Mouse (Mus musculus) heart, embryonic 12.5 days (tissue): Measurements from ENCODE around the gene Mxd4. TPM values are rescaled to one million over a fixed set of nuclear protein-coding genes. Genes with fewer than 3 reads are reported as not detected.

ENCODE experiments used
- ATAC-seq: fragments of 200-750 bp; cut with Nextera tagmentation; 2 replicates; pipeline ENCODE4 v1.8.0; 2017; ENCODE audit warnings: moderate TSS enrichment, moderate library complexity; ENCODE audit not compliant: insufficient number of reproducible peaks, low FRiP score
- H3K27ac ChIP-seq: fragments of 300-500 bp; sonication (generic); 2 replicates; pipeline ENCODE4 v1.5.1; 2016; ENCODE audit warnings: mild to moderate bottlenecking, moderate library complexity; ENCODE audit not compliant: poor library complexity, severe bottlenecking
- H3K27me3 ChIP-seq: fragments of 300-500 bp; sonication (generic); replicated peaks from 2 replicates; pipeline ENCODE4 v1.6.1; 2016; ENCODE audit warnings: mild to moderate bottlenecking, moderate library complexity
- H3K36me3 ChIP-seq: fragments of 300-500 bp; sonication (generic); 2 replicates; pipeline ENCODE4 v1.6.1; 2016; ENCODE audit warnings: mild to moderate bottlenecking, moderate library complexity
- H3K4me1 ChIP-seq: fragments of 300-500 bp; sonication (generic); replicated peaks from 2 replicates; pipeline ENCODE4 v1.6.1; 2016; ENCODE audit warnings: mild to moderate bottlenecking
- H3K4me2 ChIP-seq: fragments of 300-500 bp; sonication (generic); 2 replicates; pipeline ENCODE4 v1.6.1; 2016; ENCODE audit warnings: mild to moderate bottlenecking, moderate library complexity
- H3K4me3 ChIP-seq: fragments of 300-500 bp; sonication (generic); 2 replicates; pipeline ENCODE4 v1.5.1; 2016; ENCODE audit warnings: mild to moderate bottlenecking
- H3K9ac ChIP-seq: fragments of 300-500 bp; sonication (generic); 2 replicates; pipeline ENCODE4 v1.6.1; 2016; ENCODE audit warnings: mild to moderate bottlenecking, moderate library complexity
- H3K9me3 ChIP-seq: fragments of 300-500 bp; sonication (generic); replicated peaks from 2 replicates; pipeline ENCODE4 v1.6.1; 2016; ENCODE audit warnings: mild to moderate bottlenecking, moderate library complexity
- WGBS: fragments of 180-500 bp; shearing (Covaris S2); methylation state at CpG from one replicate; pipeline ENCODE4 v1.1.7; 2016; 5-methylcytosine and 5-hydroxymethylcytosine counted together
- polyA plus RNA-seq: library from polyadenylated mRNA; unstranded; fragments of >200 nt; fragmentation: Nextera tagmentation; extraction: Ambion mirVana; gene quantifications from 2 replicates; pipeline ENCODE4 v1.2.1, GENCODE M21; 2016

The Mxd4 gene
- polyA plus RNA-seq, 1 experiment from 2014 or later = 23.8 TPM

GRCm38 (mm10) chr5:34185791-34186190 is 1.7 kb downstream of the Mxd4 start:
- H3K4me1 ChIP-seq = peaks cover 70% of the 10 kb centered on the region
- no peak overlapping the region for H3K27ac ChIP-seq
- H3K36me3 ChIP-seq = peaks cover 14% of the 10 kb centered on the region; the same call in 1 of the 2 replicates
- peak overlapping the region; percentile 79 for H3K4me2 ChIP-seq
- no peaks in the 10 kb centered on the region for H3K27me3 ChIP-seq
- no peak for ATAC-seq
- no peaks in the 10 kb centered on the region for H3K9me3 ChIP-seq
- H3K9ac ChIP-seq = peak overlapping the region; percentile 91; the same call in 1 of the 2 replicates
- peak overlapping the region; percentile 93 for H3K4me3 ChIP-seq

GRCm38 (mm10) chr5:34185051-34185580 is 2.4 kb downstream of the Mxd4 start:
- H3K4me3 ChIP-seq = no peak overlapping the region
- 85% methylated on average over 1 of the region's 1 CpGs for WGBS
- peak overlapping the region; percentile 79 for H3K4me2 ChIP-seq
- H3K36me3 ChIP-seq = peaks cover 17% of the 10 kb centered on the region
- H3K9me3 ChIP-seq = no peaks in the 10 kb centered on the region
- H3K27ac ChIP-seq = no peak overlapping the region
- no peak for ATAC-seq
- H3K9ac ChIP-seq = peak overlapping the region; percentile 91
- H3K4me1 ChIP-seq = peaks cover 66% of the 10 kb centered on the region
- H3K27me3 ChIP-seq = no peaks in the 10 kb centered on the region

- peaks cover 24% of the 10 kb centered on the region for H3K36me3 ChIP-seq
- H3K4me1 ChIP-seq = peaks cover 57% of the 10 kb centered on the region
- WGBS = 85% methylated on average over 3 of the region's 3 CpGs
- no peak overlapping the region for H3K4me2 ChIP-seq
- no peaks in the 10 kb centered on the region for H3K9me3 ChIP-seq
- H3K9ac ChIP-seq = no peak overlapping the region
- no peaks in the 10 kb centered on the region for H3K27me3 ChIP-seq
- H3K27ac ChIP-seq = peak overlapping the region; percentile 73; the same call in 1 of the 2 replicates
- no peak for ATAC-seq
- H3K4me3 ChIP-seq = no peak overlapping the region
Observed at GRCm38 (mm10) chr5:34183976-34184375, 3.5 kb downstream of the Mxd4 start.

GRCm38 (mm10) chr5:34183156-34183880 is 4.2 kb downstream of the Mxd4 start:
- peaks cover 50% of the 10 kb centered on the region for H3K4me1 ChIP-seq
- no peak overlapping the region for H3K9ac ChIP-seq
- peak overlapping the region; percentile 35 for H3K4me2 ChIP-seq
- no peaks in the 10 kb centered on the region for H3K9me3 ChIP-seq
- ATAC-seq = no peak
- H3K27ac ChIP-seq = peak overlapping the region; percentile 73
- WGBS = 51% methylated on average over 5 of the region's 5 CpGs
- no peaks in the 10 kb centered on the region for H3K27me3 ChIP-seq
- peaks cover 30% of the 10 kb centered on the region for H3K36me3 ChIP-seq
- no peak overlapping the region for H3K4me3 ChIP-seq

GRCm38 (mm10) chr5:34182486-34182885 is 5.0 kb downstream of the Mxd4 start:
- Histone ChIP-seq H3K27me3 (no peaks in the 10 kb centered on the region), H3K9me3 (no peaks in the 10 kb centered on the region), H3K4me1 (peaks cover 49% of the 10 kb centered on the region), H3K36me3 (peaks cover 39% of the 10 kb centered on the region), H3K4me3 (no peak overlapping the region), H3K4me2 (no peak overlapping the region), H3K27ac (no peak overlapping the region), H3K9ac (no peak overlapping the region)
- 74% methylated on average over 3 of the region's 3 CpGs for whole genome bisulfite sequencing
- no peak for ATAC-seq

GRCm38 (mm10) chr5:34177821-34178220 is 9.7 kb downstream of the Mxd4 start:
- no peak overlapping the region for H3K4me2 ChIP-seq
- H3K9ac ChIP-seq = no peak overlapping the region
- H3K36me3 ChIP-seq = peaks cover 84% of the 10 kb centered on the region
- H3K9me3 ChIP-seq = no peaks in the 10 kb centered on the region
- H3K4me3 ChIP-seq = no peak overlapping the region
- 87% methylated on average over 4 of the region's 4 CpGs for WGBS
- H3K4me1 ChIP-seq = peaks cover 10% of the 10 kb centered on the region
- H3K27me3 ChIP-seq = no peaks in the 10 kb centered on the region
- no peak for ATAC-seq
- H3K27ac ChIP-seq = no peak overlapping the region

- no peak overlapping the region for H3K27ac ChIP-seq
- 89% methylated on average over 2 of the region's 2 CpGs for WGBS
- no peaks in the 10 kb centered on the region for H3K27me3 ChIP-seq
- H3K36me3 ChIP-seq = peaks cover 78% of the 10 kb centered on the region
- H3K4me1 ChIP-seq = peaks cover 3% of the 10 kb centered on the region; the same call in 1 of the 2 replicates
- H3K4me2 ChIP-seq = no peak overlapping the region
- H3K4me3 ChIP-seq = no peak overlapping the region
- no peaks in the 10 kb centered on the region for H3K9me3 ChIP-seq
- no peak for ATAC-seq
- H3K9ac ChIP-seq = no peak overlapping the region
Observed at GRCm38 (mm10) chr5:34177091-34177490, 10.4 kb downstream of the Mxd4 start.

- no peak overlapping the region for H3K9ac ChIP-seq
- no peak for ATAC-seq
- H3K36me3 ChIP-seq = peaks cover 76% of the 10 kb centered on the region
- 76% methylated on average over 10 of the region's 10 CpGs for WGBS
- H3K4me2 ChIP-seq = no peak overlapping the region
- no peaks in the 10 kb centered on the region for H3K9me3 ChIP-seq
- H3K4me1 ChIP-seq = no peaks in the 10 kb centered on the region
- H3K4me3 ChIP-seq = no peak overlapping the region
- no peaks in the 10 kb centered on the region for H3K27me3 ChIP-seq
- H3K27ac ChIP-seq = no peak overlapping the region
Observed at GRCm38 (mm10) chr5:34176691-34177090, 10.8 kb downstream of the Mxd4 start.

- H3K9ac ChIP-seq = no peak overlapping the region
- no peaks in the 10 kb centered on the region for H3K4me1 ChIP-seq
- H3K9me3 ChIP-seq = no peaks in the 10 kb centered on the region
- no peak for ATAC-seq
- H3K4me2 ChIP-seq = no peak overlapping the region
- H3K4me3 ChIP-seq = no peak overlapping the region
- no peak overlapping the region for H3K27ac ChIP-seq
- no peaks in the 10 kb centered on the region for H3K27me3 ChIP-seq
- WGBS = 35% methylated on average over 5 of the region's 5 CpGs
- peaks cover 72% of the 10 kb centered on the region for H3K36me3 ChIP-seq
Observed at GRCm38 (mm10) chr5:34175403-34175694, 12.2 kb downstream of the Mxd4 start.

GRCm38 (mm10) chr5:34174550-34175402 is 12.7 kb downstream of the Mxd4 start:
- Histone ChIP-seq H3K9ac (no peak overlapping the region), H3K27me3 (no peaks in the 10 kb centered on the region), H3K4me1 (no peaks in the 10 kb centered on the region), H3K27ac (no peak overlapping the region), H3K36me3 (peaks cover 67% of the 10 kb centered on the region), H3K4me2 (no peak overlapping the region), H3K4me3 (no peak overlapping the region), H3K9me3 (no peaks in the 10 kb centered on the region)
- 67% methylated on average over 5 of the region's 5 CpGs for WGBS
- no peak for ATAC-seq

GRCm38 (mm10) chr5:34174021-34174420 is 13.5 kb downstream of the Mxd4 start:
- Histone ChIP-seq H3K4me3 (no peak overlapping the region), H3K4me1 (no peaks in the 10 kb centered on the region), H3K27ac (no peak overlapping the region), H3K36me3 (peaks cover 63% of the 10 kb centered on the region), H3K27me3 (no peaks in the 10 kb centered on the region), H3K9ac (no peak overlapping the region), H3K9me3 (no peaks in the 10 kb centered on the region), H3K4me2 (no peak overlapping the region)
- ATAC-seq = no peak
- 75% methylated on average over 2 of the region's 2 CpGs for WGBS
